Mouse (Mus musculus): ENCODE measurements around the gene Lgr5.

The Lgr5 gene

DNA sequence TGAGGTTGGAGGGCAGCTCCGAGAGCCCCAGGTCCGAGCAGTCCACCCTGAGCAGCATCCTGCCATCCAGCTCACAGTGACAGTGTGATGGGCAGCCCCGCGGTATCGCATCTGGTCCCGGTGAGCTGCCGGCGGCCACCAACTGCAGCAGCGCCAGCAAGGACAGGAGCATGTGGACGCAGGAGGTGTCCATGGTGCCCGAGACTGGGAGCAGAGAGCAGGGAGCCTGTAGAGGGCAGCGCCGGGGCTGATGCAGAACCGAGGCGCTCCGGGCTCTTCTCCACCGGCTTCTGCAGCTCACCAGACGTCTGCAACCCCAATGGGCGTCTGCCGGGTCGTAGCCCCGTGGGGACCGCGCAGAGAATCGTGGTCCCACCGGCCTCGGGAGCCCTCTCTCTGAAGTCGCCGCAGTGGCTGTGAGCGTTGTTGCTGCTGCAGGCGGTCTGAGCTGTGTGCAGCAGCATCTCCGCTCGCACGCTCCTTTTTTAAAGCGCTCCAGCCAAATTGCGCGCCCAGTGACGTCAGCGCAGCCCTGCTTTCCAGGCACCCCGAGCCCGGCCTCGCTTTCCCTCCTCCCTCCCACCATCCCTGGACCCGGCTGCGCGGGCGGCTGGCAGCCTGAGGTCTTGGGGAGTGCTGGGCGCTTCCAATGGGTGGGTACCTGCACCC is at the start of gene Lgr5:
Gene Lgr5, minus strand, starts transcription at position 480 of the 669 bp plus-strand sequence.
- in situ Hi-C loops (cut with MboI; ENCODE audit: low sequenced_read_pairs) = no loop called here

DNA sequence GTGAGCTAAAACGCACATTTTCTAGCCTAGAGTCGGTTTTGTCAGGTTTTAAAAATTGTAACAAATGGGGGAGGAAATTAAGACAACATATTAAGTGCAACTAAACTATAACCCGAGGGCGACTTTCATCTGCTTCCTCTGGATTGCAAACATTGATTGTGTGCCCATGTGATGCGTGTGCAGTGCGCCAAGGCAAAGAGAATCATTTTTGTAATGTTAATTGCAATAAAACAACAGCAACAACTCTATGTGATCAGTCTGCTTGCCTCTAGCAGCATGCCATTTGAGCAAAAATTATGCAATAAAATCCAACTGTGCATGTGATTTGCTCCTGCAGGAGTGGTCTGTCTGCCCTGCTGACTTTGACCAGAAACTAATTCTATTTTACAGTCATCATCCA is 39.1 kb upstream of the Lgr5 start:
- in situ Hi-C loops (cut with MboI; ENCODE audit: low sequenced_read_pairs) = no loop called here

DNA sequence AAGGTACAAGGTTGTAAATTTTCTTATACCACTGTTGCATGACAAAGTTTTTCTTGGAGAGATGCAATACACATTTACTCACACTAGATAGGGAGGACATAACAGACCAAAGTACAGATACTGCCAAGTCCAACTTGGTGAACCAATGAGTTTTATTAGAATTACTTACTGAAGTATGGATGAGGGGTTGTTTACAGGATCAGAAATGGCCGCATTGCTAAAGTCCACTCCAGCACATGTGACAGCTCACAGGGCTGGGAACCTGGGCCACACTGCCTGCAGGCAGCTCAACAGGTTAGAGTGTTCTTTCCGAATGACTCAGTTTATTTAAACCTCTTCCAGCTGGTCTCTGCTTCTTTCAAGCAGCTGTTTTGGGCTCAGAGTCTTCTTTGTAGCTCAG is 37.4 kb upstream of the Lgr5 start:
- in situ Hi-C loops (cut with MboI; ENCODE audit: low sequenced_read_pairs) = no loop called here

DNA sequence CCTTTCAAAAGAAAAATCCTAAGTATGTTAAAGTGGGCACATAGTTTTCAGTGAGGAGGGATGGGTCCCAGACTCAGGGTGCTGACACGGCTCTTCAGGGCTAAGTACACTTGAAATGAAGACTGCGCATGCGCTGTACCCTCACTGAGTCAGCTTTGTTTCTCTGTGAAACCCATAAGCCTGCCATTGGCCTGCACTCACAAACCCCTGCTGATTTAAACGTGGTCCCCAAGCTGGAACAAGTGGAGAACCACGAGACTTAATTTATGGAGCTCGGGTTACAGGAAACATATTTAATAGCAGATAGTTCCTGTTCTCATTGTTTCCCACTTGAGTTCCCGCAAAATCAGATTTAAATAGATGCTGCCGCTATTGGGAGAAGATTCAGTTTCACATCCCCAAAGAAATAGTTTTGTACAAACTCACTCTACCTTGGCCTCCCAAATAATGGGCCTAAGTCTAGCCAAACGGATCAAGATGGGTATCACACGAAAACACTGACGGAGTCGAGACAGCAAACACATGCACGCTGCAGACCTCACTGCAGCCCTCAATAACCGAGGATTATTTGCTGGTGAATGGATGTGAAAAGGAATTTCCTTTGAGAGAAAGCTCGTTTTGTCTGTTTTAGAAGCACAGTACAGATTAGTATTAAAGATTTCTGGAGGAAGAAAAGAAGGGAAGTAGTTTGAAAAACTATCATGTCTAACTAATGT is 36.5 kb upstream of the Lgr5 start:
- in situ Hi-C loops (cut with MboI; ENCODE audit: low sequenced_read_pairs) = no loop called here

DNA sequence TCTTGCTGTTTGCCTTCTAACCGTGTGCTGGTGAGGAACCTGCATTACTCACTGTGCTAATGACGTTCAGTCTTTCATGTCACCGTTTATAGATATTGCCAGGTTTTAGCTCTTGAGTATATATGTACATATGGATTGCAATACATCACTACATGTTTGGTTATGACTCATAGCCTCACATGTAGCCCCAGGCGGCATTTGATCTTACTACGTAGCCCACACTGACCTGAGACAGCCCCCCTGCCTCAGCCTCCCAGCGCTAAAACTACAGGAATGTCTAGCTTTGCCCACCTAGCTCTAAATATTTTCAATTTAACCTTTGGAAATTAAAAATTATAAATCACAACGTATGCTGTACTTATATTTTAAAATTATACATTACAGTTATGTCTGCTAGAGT is 35.9 kb upstream of the Lgr5 start:
- in situ Hi-C loops (cut with MboI; ENCODE audit: low sequenced_read_pairs) = no loop called here

DNA sequence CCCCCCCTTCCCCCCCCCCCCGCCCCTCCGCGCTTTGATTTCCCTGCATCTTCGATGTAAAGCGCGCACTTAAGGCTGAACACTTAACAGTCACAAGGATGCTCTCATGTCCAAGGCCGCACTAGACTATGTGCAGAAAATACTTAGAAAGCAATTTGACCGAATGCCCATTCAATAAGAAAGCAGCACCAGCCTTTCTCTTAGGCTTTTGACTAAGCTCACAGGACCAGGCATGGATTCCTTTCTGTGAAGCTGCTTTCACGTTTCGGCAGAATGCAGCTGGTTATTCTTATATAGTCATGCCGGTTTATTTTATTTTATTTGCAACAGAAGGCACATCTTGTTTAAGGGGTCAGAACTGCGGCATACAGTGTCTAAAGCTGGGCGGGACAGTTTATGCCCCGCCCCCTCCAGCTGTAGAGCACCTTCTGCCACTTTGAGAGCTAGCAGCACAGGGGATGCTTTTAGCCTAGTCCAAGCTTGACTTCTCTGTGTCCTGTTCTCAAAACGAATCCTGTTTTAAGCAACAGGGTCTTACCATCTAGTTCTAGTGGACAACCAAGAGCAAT is 30.8 kb upstream of the Lgr5 start:
- in situ Hi-C loops (cut with MboI; ENCODE audit: low sequenced_read_pairs) = no loop called here

DNA sequence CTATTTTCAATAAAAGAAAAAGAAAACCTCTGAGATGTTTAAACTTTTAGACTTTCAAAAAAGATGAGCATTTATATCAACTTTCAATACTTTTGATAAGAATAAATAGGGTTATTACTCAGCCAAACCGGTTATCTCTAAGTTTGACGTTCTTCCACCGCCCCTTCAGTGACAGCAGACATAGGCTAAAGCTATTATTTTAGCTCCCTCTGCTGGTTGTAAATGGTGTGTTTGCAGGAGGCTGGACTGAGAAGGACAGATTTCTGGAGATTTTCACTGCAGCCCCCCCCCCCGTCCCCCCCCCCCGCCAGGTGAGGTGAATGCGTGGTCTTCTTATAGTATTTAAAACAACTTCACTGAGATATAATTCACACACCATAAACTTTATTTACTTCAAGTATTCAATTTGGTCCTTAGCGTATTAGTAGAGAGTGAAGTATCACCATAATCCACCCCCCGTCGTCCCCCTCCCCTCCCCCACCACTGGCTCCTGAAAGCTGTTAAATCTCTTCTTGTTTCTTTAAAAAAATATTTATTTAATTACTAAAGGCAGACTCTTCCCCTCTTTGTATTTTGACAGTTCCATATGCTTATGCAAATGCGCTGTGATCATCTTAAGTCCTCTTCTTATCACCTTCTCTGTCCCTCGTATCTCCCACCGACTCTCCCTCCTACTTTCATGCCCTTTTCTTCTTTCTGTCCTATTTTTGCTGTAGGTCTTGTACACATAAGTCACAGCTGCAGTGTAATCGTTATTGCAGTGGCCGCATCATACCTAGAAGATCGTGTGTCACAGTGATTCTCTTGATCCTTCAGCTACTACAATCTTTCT is 30.1 kb upstream of the Lgr5 start:
- in situ Hi-C loops (cut with MboI; ENCODE audit: low sequenced_read_pairs) = no loop called here

DNA sequence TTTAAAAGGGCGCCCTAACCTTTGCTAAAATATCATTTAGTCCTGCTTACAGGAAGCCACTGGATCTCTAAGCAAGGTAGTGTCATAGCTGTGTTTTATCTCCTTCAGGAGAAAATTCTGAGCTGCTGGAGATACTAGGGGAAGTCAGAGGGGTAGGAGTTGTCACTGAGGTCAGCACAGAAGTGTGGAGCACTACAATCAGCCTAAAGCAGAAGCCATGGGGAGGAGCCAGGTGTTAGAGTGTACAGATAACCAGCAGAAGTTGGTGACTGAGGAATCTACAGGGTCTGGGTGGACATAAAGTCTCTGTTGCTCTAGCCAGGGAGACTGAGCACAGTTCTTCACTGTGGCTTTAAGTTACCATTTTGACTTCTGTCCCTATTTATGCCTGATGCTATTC is 8.2 kb upstream of the Lgr5 start:
- in situ Hi-C loops (cut with MboI; ENCODE audit: low sequenced_read_pairs) = no loop called here

DNA sequence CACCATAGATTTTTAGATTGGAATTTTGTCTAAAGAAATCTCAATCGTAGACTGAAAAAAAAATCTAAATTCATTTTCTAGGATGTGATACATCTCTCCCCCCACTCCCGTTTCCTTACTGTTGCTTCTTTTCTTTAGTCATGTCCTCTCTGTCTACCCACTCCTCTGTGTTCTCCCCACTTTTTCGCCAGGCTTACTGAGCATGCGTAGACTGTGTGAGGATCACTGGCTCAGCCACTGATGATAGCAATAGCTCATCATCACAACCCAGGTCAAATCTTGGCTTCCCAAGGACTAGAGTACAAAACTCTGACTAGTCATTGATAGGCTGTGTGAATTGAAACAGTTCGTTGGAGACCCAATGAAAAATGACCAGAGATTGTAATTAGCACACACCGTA is 6.1 kb upstream of the Lgr5 start:
- in situ Hi-C loops (cut with MboI; ENCODE audit: low sequenced_read_pairs) = no loop called here

DNA sequence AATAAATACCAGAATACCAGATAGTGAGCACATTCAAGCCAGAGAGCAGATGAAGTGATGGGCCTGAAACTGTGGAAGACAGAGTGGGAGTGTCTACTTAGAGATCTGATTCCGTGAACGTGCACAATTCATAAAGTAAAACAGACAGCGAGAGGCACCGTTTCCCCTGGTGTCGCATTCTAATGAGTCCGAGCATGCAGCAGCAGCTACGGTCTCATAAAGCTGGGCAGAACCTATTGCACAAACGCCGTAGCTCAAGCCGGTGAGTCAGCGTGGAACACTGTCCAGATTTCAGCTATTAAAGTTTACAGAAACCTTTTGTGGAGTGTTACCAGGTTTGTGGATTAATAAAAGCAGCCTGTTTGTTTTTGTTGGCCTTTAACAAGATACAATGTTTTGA is 5.6 kb upstream of the Lgr5 start:
- in situ Hi-C loops (cut with MboI; ENCODE audit: low sequenced_read_pairs) = no loop called here

DNA sequence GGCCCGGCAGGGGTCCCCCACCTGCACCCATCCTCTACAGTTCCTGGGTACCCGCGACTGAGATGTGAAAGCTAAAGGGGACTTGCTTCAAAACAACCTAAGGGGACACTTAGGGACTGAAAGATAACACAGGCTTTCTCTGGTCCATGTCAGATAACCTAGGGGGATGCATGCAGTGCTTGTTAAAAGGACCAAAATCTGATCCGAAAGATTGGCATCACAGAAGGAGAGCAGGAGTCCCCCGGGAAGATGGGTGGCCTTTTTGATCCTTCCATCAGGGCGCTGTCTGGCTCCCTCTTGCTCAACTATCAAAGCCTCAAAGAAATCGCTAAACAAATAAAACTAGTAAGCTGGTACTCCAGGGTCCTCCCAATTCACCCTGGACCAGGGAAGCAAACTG is 399 bp upstream of the Lgr5 start:
- in situ Hi-C loops (cut with MboI; ENCODE audit: low sequenced_read_pairs) = no loop called here

DNA sequence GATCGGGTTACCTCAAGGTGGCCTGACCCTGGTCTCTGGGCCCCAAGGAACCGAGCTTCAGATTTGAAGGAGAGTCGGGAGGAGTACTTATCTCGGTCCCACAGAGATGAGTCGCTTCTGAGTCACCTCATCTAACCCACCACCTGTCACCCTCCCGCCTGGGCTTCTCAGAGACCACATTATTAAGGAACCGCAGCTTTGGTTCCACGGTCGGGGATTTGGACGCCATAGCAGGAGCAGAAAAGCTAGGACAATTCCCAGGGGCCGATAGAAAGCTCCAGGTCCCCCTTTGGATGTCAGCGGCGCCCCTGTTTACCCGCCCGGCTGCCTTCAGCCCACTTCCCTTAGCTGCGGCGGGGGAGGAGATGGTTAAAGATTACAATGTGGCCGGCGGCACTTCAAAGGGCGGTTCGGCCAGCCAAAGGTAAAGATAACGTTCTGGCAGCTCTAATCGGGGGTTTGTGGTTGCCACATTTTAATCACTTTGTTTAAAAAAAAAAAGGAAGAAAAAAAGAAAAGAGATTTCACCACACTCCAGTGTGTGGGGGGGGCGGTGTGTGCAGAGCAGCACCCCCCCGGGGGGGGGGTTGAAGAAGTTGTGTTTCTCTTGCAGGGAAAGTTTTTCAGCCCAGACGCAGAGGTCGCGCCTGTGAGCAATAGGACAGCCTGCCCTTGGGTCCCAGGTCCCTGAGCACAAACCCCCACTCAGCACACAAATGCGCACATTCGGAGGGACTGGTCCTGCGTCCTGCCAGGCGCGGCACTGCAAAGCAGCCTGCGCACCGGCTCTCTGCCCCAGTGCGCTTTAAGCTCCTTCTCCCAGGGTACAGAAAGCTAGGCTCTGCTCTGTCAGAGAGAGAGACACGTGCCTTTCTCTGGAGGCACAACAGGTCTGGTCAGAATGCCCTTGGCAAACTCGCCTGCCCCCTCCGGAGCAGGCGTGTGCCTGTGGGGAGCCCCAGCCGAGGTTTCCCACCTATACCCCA is 1.0 kb downstream of the Lgr5 start:
- in situ Hi-C loops (cut with MboI; ENCODE audit: low sequenced_read_pairs) = no loop called here

DNA sequence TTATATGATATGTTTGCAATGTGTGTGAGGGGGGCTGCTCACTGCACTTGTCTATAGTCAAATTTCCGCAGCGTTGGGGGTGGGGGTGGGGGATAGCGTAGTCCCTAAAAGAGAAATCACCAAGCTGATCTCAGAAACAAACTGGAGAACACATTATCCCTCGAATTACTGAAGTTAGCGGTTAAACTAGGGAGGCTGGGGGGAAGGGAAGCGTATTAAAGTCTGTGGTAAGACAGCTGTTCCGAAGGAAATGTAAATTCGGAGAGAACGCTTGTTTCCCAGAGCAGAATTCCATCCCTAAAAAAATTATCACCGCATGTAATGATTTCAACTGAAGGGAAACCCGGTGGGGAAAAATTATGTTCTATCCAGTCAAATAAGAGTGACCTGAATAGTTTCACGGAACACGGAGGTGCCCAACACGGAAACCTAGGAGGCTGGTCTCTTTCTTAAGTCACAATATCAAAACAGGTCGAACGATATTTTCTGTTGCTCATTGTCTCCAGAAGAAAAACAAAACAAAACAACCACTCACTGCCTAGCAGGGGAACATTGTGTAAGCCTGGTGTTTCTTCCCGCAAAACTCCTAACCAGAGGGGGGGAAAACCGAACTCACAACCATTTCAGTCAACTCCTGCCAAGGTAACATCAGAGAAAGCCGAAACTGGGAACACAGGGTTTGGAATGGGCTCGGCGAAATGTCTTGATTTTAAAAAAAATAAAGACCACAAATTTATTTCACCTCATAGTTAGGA is 1.9 kb downstream of the Lgr5 start:
- in situ Hi-C loops (cut with MboI; ENCODE audit: low sequenced_read_pairs) = no loop called here

DNA sequence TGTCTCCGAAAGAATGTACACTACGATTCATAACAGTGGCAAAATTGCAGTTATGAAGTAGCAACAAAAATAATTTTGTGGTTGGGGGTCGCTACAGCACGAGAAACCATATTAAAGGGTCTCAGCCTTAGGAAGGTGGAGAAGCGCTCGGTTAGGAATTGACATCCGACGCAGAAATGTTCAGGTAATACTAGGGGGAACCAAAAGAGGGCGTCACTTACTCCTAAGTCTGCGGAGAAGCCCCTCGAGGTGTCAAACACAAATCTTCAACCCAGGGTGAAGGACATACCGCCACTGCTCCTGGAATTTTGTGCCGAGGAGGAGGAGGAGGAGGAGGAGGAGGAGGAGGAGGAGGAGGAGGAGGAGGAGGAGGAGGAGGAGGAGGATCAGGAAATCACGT is 2.9 kb downstream of the Lgr5 start:
- in situ Hi-C loops (cut with MboI; ENCODE audit: low sequenced_read_pairs) = no loop called here

DNA sequence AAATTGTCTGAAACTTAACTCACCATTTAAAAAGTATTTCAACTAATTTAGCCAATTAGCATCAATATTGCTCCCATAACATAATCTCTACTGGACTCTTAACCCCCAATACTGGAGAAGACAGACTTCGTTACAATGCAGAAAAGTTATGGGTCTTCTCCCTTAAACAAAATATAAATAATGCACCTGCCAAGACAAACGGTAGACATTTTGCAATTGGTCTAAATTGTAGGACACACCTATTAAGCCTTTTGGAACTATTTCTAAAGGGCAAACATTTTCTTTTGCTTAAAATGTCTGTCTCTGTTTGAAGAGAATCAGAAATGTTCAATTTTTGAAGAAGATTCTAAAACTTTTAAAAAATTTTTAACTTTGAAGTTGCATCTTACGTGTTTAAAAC is 4.5 kb downstream of the Lgr5 start:
- in situ Hi-C loops (cut with MboI; ENCODE audit: low sequenced_read_pairs) = no loop called here

DNA sequence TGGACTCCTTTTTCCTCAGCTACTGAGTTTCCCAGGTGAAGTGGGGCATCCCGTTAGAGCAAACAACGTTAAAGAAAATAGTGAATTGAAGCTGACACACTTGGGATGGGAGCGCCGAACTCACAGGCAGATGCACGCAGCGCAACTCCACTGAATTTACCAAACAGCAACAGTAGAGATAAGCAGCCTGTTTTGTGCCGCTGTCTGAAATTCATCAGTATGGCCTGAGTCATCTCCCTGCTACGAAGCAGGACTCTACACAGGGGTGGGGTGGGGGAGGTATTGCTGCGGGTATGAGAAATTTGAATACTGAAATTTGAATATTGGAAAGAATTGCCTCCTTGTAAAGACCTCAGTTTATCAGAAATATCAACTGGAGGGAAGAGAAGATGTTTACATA is 5.6 kb downstream of the Lgr5 start:
- in situ Hi-C loops (cut with MboI; ENCODE audit: low sequenced_read_pairs) = no loop called here

DNA sequence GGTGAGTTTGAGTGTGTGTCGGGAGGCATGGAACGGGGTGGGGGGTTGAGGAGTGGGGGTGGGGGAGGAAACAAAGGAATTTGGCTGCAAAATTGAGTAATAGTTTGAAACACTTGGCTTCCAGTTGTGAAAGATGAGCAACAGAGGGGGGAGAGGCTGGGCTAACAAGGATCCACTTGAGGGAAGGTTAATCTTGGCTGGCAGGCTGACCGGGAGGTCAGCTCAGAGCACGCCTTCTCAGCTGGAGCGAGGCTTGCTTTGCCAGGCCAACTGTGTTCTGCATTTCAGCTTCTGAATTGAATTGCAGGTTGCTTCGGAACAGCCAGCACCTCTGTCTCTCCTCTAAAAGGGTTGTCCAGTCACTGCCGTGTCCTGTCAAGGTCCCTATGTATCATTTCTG is 8.1 kb downstream of the Lgr5 start:
- in situ Hi-C loops (cut with MboI; ENCODE audit: low sequenced_read_pairs) = no loop called here

DNA sequence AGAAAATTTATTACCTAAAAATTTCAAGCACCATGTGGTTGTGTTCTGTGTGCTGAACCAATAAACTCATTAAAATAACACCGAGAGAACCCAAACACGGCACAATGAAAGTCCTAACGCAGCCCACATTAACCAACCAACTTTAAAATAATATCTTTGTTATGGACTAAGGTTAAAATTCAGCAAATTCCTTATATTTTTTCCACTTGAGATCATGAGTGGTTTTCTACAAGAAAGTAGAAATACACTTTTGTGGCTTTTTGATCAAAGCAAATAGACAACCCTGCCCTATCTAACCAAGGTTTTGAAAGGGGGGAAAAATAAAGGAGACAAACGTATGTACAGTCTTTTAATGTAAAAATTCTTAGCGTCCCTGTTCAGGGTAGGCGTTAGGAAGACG is 8.5 kb downstream of the Lgr5 start:
- in situ Hi-C loops (cut with MboI; ENCODE audit: low sequenced_read_pairs) = no loop called here

DNA sequence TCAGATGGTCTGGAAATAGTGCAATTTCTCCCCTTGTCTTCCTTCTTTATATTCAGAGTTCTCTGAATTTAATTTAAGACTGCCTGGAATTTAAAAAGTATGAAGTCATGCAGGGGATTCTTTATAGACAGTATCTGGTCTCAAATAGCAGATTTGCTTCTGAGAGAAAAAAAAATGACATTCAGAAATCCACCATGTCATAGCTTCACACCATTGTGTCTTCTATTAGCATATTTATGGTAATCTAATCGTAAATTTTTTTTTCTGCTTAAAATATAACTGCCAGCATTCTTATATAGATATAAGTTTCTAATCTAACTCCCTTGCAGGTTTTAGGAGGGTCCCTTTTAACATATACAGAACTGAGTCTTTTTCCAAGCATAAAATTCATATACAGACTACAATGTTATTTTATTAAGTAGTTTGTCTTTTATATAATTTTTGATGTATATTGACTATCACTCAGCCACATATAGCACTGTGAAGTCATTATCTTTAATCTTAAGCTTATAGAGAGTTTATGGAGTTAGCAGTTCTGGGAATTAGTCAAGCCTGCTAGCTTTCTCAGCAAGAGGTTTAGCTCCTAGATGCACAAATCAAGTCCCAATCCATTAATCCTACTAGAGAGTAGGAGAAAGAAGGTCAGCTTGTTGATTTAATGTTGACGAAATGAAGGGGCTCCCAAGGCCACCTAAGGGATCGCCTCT is 15.7 kb downstream of the Lgr5 start:
- in situ Hi-C loops (cut with MboI; ENCODE audit: low sequenced_read_pairs) = no loop called here

All from CH12F3 (cell line).